Mouse (Mus musculus) kidney, adult 2 months (tissue): ENCODE results near the gene Gatc. TPM values are rescaled to one million over a fixed set of nuclear protein-coding genes. Genes with fewer than 3 reads are reported as not detected.
"Not testable (repeated sequence)": the region's sequence is repeated elsewhere in the genome, so short reads cannot be mapped to it uniquely, and the experiment has no call there.

Source experiments
- DNase-seq: peaks from one replicate; pipeline ENCODE4 v3.0.0; 2021
- H3K27ac ChIP-seq: fragments of 200-500 bp; 2 replicates; pipeline ENCODE4 v1.5.1; 2012; ENCODE audit warnings: low read depth, low read length, control low read depth, inconsistent platforms; ENCODE audit not compliant: insufficient read depth
- H3K27me3 ChIP-seq: fragments of 200-500 bp; replicated peaks from 2 replicates; pipeline ENCODE4 v1.6.1; 2012; ENCODE audit warnings: mild to moderate bottlenecking, moderate library complexity, low read length, inconsistent platforms; ENCODE audit not compliant: control insufficient read depth, insufficient read depth
- H3K36me3 ChIP-seq: fragments of 200-500 bp; 2 replicates; pipeline ENCODE4 v1.6.1; 2012; ENCODE audit warnings: mild to moderate bottlenecking, moderate library complexity, low read length, inconsistent platforms; ENCODE audit not compliant: control insufficient read depth, insufficient read depth
- H3K4me1 ChIP-seq: fragments of 200-500 bp; 2 replicates; pipeline ENCODE4 v1.6.1; 2011; ENCODE audit warnings: low read length; ENCODE audit not compliant: control insufficient read depth, insufficient read depth
- H3K4me3 ChIP-seq: fragments of 200-500 bp; 2 replicates; pipeline ENCODE4 v1.5.1; 2011; ENCODE audit warnings: mild to moderate bottlenecking, low read depth, low read length, control low read depth; ENCODE audit not compliant: insufficient read depth
- CTCF ChIP-seq: fragments of 200-500 bp; conservative IDR thresholded peaks from 2 replicates; pipeline ENCODE4 v1.5.1; 2011; ENCODE audit warnings: low read depth, mild to moderate bottlenecking, control low read depth, low read length, moderate library complexity, mixed read lengths; ENCODE audit not compliant: insufficient read depth, insufficient read length
- POLR2A ChIP-seq: fragments of 200-500 bp; IDR thresholded peaks from one replicate; pipeline ENCODE4 v1.6.1; 2011; ENCODE audit warnings: low read depth, low read length, control low read depth
- WGBS: fragments of 180-500 bp; shearing (Covaris S2); methylation state at CpG from one replicate; pipeline ENCODE4 v1.1.7; 2018; 5-methylcytosine and 5-hydroxymethylcytosine counted together
- polyA plus RNA-seq: library from polyadenylated mRNA; depleted of rRNA; stranded (reverse); fragments of >200 nt; gene quantifications from 2 replicates; pipeline ENCODE4 v1.2.3, GENCODE M21; 2012; rRNA removed

Gatc gene
- polyA plus RNA-seq: 12.1 and 16.0 TPM in 2 replicates

- TF ChIP-seq POLR2A (peak; percentile 53), CTCF (no peak)
- peak; percentile 93 for DNase-seq
- Histone ChIP-seq H3K36me3 (peaks cover 4% of the 10 kb centered on the region; the same call in 1 of the 2 replicates), H3K27me3 (no peaks in the 10 kb centered on the region), H3K27ac (peak within 1 kb of the TSS; percentile 61), H3K4me3 (peak within 1 kb of the TSS; percentile 80), H3K4me1 (no peaks in the 10 kb centered on the region; the same call in 1 of the 2 replicates)
- under 1% methylated on average over 62 of the region's 62 CpGs for WGBS
These were observed at the start of gene Gatc, which contains the start of gene Triap1 for GRCm38 (mm10) chr5:115340577-115341313. Gene Gatc, minus strand, starts transcription at chr5:115341178. Gene Triap1, plus strand, starts transcription at chr5:115341225.

GRCm38 (mm10) chr5:115378882-115379281 lies 37.9 kb upstream of the Gatc start:
- not testable (repeated sequence) for H3K4me1 ChIP-seq, H3K27me3 ChIP-seq, DNase-seq, H3K4me3 ChIP-seq, H3K36me3 ChIP-seq, H3K27ac ChIP-seq
- 74% methylated on average over 2 of the region's 2 CpGs for WGBS

- Histone ChIP-seq H3K27me3 (no peaks in the 10 kb centered on the region), H3K36me3 (no peaks in the 10 kb centered on the region), H3K4me3 (no peak overlapping the region), H3K27ac (no peak overlapping the region), H3K4me1 (no peaks in the 10 kb centered on the region)
- no peak for TF ChIP-seq POLR2A
- TF ChIP-seq CTCF: no peak
- 84% methylated on average over 2 of the region's 2 CpGs for WGBS
- DNase-seq: no peak
These were observed 34.5 kb upstream of the Gatc start for GRCm38 (mm10) chr5:115375436-115375835.

GRCm38 (mm10) chr5:115374204-115374820 lies 33.3 kb upstream of the Gatc start:
- WGBS: 31% methylated on average over 11 of the region's 11 CpGs
- DNase-seq: no peak
- Histone ChIP-seq H3K27me3 (no peaks in the 10 kb centered on the region), H3K27ac (no peak overlapping the region), H3K4me1 (no peaks in the 10 kb centered on the region), H3K4me3 (no peak overlapping the region), H3K36me3 (no peaks in the 10 kb centered on the region)
- TF ChIP-seq POLR2A: no peak
- no peak for TF ChIP-seq CTCF

- no peaks in the 10 kb centered on the region for H3K27me3 ChIP-seq
- H3K4me1 ChIP-seq: no peaks in the 10 kb centered on the region
- H3K27ac ChIP-seq: no peak overlapping the region
- no peaks in the 10 kb centered on the region for H3K36me3 ChIP-seq
- TF ChIP-seq CTCF (no peak), POLR2A (no peak)
- H3K4me3 ChIP-seq: no peak overlapping the region
- no peak for DNase-seq
- WGBS: 26% methylated on average over 26 of the region's 26 CpGs
These were observed 32.6 kb upstream of the Gatc start for GRCm38 (mm10) chr5:115373441-115374203.

GRCm38 (mm10) chr5:115371736-115372135 lies 30.8 kb upstream of the Gatc start:
- no peaks in the 10 kb centered on the region for H3K4me1 ChIP-seq
- 36% methylated on average over 9 of the region's 9 CpGs for WGBS
- H3K27me3 ChIP-seq: no peaks in the 10 kb centered on the region
- no peaks in the 10 kb centered on the region for H3K36me3 ChIP-seq
- H3K4me3 ChIP-seq: no peak overlapping the region
- no peak for TF ChIP-seq POLR2A
- TF ChIP-seq CTCF: no peak
- DNase-seq: no peak
- H3K27ac ChIP-seq: no peak overlapping the region

GRCm38 (mm10) chr5:115364782-115365181 lies 23.8 kb upstream of the Gatc start:
- H3K36me3 ChIP-seq: no peaks in the 10 kb centered on the region
- no peaks in the 10 kb centered on the region for H3K4me1 ChIP-seq
- H3K4me3 ChIP-seq: no peak overlapping the region
- H3K27me3 ChIP-seq: no peaks in the 10 kb centered on the region
- WGBS: 83% methylated on average over 4 of the region's 4 CpGs
- TF ChIP-seq CTCF (no peak), POLR2A (no peak)
- H3K27ac ChIP-seq: no peak overlapping the region
- DNase-seq: no peak
